Mouse (Mus musculus): ENCODE measurements around the gene Btbd9. TPM values are rescaled to one million over a fixed set of nuclear protein-coding genes. Genes with fewer than 3 reads are reported as not detected.
"Not testable (repeated sequence)": the region's sequence is repeated elsewhere in the genome, so short reads cannot be mapped to it uniquely, and the experiment has no call there.

Btbd9 gene
- total and polyA plus RNA-seq, 2 experiments = 12.7 to 12.8 TPM

DNA sequence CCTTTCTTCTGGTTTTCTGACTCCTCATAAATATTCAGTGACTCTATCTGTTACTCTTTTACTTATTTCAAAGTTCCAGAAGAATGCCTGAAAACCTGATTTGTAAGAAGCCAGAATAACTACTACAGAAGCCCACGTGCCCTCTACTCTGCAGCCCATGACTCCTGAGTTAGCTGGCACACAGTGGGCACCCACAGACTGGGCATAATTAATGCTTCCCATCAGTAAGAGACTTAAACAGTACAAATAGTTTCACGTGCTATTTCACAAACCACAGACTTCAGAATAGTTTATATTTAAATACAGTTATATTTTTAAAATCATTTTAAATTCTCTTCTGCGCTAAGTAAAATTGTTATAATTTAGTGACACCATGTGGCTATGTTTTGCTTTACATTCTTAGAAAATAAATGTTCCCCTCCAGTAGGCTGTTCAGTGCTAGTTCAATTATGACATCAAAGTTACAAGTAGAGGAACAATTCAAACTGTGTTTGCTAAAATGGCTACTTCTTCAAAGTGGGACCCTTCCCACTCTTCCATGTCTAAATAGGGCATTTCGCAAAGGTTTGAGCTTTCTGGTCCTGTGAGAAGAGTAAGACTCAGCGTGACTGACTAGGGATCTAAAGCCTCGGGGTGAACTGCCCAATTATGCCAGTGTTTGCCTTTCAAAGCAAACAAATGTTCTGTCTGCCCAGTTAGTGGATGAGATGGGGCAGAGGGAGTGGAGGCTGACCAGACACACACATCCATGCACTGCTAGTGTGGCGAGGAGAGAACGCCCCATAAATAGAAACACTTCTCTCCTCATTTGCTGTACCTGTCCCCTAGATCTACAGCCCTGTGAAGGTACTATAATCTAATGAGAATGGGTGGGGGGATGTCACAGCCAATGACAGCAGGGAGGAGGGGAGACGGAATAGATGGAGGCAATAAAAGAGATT is 68.4 kb downstream of the Btbd9 start:
- Histone ChIP-seq H3K27me3 (ENCODE audit: control insufficient read depth, insufficient read depth, low read length) (no peaks in the 10 kb centered on the region), H3K79me2 (ENCODE audit: control insufficient read depth, insufficient read depth, low read length) (no peaks in the 10 kb centered on the region), H3K4me1 (ENCODE audit: control insufficient read depth, insufficient read depth, low read length) (no peaks in the 10 kb centered on the region), H3K4me3 (ENCODE audit: insufficient read depth, low read depth, low read length) (no peak overlapping the region), H3K27ac (replicated peaks; ENCODE audit: insufficient read depth, low read depth, low read length) (no peak overlapping the region), H3K9ac (ENCODE audit: low read depth, low read length) (no peak overlapping the region), H3K36me3 (ENCODE audit: control insufficient read depth, insufficient read depth, low read length) (peaks cover 3% of the 10 kb centered on the region; the same call in 1 of the 2 replicates)
- WGBS = 74% methylated on average over 9 of the region's 9 CpGs
- no peak for DNase-seq (ENCODE audit: extremely low read depth, low read depth, low spot score)
- TF ChIP-seq POLR2A (IDR thresholded peaks at IDR 0.05; ENCODE audit: extremely low read depth, insufficient read depth, low read length) (no peak), CTCF (IDR thresholded peaks at IDR 0.05; ENCODE audit: low read depth, low read length) (no peak)

DNA sequence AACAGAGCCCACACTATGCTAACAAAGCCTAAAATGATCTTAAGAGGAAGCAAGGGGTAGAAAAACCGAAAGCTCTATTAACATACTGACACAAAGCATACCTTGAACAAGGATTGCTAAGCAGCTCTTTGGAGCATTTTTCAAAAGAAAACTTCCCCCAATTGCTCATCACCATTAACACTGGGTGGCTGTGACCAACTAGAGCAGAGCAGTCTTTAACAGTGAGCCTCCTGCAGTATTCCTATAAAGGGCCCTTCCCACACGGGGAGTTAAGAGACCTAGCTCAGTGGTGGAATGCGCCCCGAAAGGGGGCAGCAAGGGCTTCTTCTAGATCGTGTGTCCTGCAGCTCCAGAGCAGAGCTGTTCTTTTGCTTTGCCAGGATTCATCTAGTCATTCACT is 69.4 kb downstream of the Btbd9 start:
- Histone ChIP-seq H3K36me3 (ENCODE audit: control insufficient read depth, insufficient read depth, low read length) (peaks cover 2% of the 10 kb centered on the region; the same call in 1 of the 2 replicates), H3K4me1 (ENCODE audit: control insufficient read depth, insufficient read depth, low read length) (no peaks in the 10 kb centered on the region), H3K79me2 (ENCODE audit: control insufficient read depth, insufficient read depth, low read length) (no peaks in the 10 kb centered on the region), H3K9ac (ENCODE audit: low read depth, low read length) (no peak overlapping the region), H3K27ac (replicated peaks; ENCODE audit: insufficient read depth, low read depth, low read length) (no peak overlapping the region), H3K27me3 (ENCODE audit: control insufficient read depth, insufficient read depth, low read length) (no peaks in the 10 kb centered on the region), H3K4me3 (ENCODE audit: insufficient read depth, low read depth, low read length) (no peak overlapping the region)
- 85% methylated on average over 5 of the region's 5 CpGs for WGBS
- DNase-seq (ENCODE audit: extremely low read depth, low read depth, low spot score) = peak; percentile 8
- TF ChIP-seq CTCF (IDR thresholded peaks at IDR 0.05; ENCODE audit: low read depth, low read length) (no peak), POLR2A (IDR thresholded peaks at IDR 0.05; ENCODE audit: extremely low read depth, insufficient read depth, low read length) (no peak)

DNA sequence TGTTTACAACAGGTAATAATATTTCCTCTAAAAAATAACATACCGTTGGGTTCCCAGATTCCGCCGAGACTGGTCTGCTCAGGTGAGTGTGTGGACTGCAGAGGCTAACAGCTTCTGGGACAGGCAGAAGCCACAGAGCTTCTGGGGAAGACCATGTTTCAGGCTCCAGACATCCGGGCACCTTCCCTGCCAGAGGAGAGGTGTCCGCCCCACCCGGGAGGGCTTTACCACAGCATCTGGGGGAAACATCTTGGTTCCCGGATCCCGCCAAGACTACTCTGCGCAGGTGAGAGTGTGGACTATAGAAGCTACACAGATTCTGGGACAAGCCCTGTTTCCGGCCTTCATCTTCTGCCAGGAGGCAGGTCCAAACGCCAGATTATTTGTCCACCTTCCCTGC is 76.7 kb downstream of the Btbd9 start:
- not testable (repeated sequence) for DNase-seq (ENCODE audit: extremely low read depth, low read depth, low spot score); H3K79me2 ChIP-seq (ENCODE audit: control insufficient read depth, insufficient read depth, low read length); H3K4me1 ChIP-seq (ENCODE audit: control insufficient read depth, insufficient read depth, low read length); H3K4me3 ChIP-seq (ENCODE audit: insufficient read depth, low read depth, low read length); H3K36me3 ChIP-seq (ENCODE audit: control insufficient read depth, insufficient read depth, low read length); H3K27ac ChIP-seq (replicated peaks; ENCODE audit: insufficient read depth, low read depth, low read length); H3K27me3 ChIP-seq (ENCODE audit: control insufficient read depth, insufficient read depth, low read length); H3K9ac ChIP-seq (ENCODE audit: low read depth, low read length)
- 99% methylated on average over 11 of the region's 11 CpGs for WGBS

DNA sequence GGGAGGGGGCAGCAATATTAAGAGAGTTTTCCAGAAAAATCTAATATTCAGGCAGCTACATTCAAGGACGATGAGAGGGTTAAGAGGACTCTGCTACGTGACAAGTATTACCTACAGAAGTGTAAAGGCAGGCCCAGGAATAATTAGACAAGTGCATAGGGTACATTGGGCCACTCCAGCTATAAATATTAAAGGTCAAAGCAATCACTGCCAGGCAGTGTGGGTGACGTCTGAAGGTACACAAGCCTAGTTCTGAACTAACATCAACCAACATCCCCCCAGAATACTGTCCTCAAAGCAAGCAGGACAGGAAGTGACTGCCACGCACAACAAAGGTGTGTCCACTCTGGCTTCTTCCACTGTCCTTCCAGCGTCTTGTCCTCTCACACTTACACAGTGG is 77.5 kb downstream of the Btbd9 start:
- H3K4me3 ChIP-seq (ENCODE audit: insufficient read depth, low read depth, low read length) = no peak overlapping the region
- no peak overlapping the region for H3K27ac ChIP-seq (replicated peaks; ENCODE audit: insufficient read depth, low read depth, low read length)
- 78% methylated on average over 5 of the region's 5 CpGs for WGBS
- no peaks in the 10 kb centered on the region for H3K27me3 ChIP-seq (ENCODE audit: control insufficient read depth, insufficient read depth, low read length)
- H3K9ac ChIP-seq (ENCODE audit: low read depth, low read length) = no peak overlapping the region
- H3K4me1 ChIP-seq (ENCODE audit: control insufficient read depth, insufficient read depth, low read length) = no peaks in the 10 kb centered on the region
- TF ChIP-seq POLR2A (IDR thresholded peaks at IDR 0.05; ENCODE audit: extremely low read depth, insufficient read depth, low read length) = no peak
- TF ChIP-seq CTCF (IDR thresholded peaks at IDR 0.05; ENCODE audit: low read depth, low read length) = no peak
- H3K36me3 ChIP-seq (ENCODE audit: control insufficient read depth, insufficient read depth, low read length) = no peaks in the 10 kb centered on the region
- DNase-seq (ENCODE audit: extremely low read depth, low read depth, low spot score) = no peak
- no peaks in the 10 kb centered on the region for H3K79me2 ChIP-seq (ENCODE audit: control insufficient read depth, insufficient read depth, low read length)

DNA sequence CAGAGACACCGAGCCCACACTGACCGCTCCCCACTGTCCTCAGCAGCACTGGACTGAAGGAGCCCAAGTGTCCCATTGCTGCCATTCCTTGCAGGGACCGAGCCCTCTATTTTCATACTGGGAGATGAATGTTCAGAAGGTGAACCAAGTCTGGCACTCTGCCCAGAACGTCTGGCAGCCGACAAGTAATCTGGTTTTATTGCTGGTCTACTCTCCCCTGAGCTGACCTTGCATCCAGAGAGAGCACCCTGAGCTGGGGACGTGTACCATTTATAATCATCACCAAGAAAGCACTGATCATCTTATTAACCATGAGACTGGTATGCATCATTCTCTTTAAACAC is 77.9 kb downstream of the Btbd9 start:
- peak; percentile 37 for DNase-seq (ENCODE audit: extremely low read depth, low read depth, low spot score)
- H3K36me3 ChIP-seq (ENCODE audit: control insufficient read depth, insufficient read depth, low read length) = no peaks in the 10 kb centered on the region
- H3K79me2 ChIP-seq (ENCODE audit: control insufficient read depth, insufficient read depth, low read length) = no peaks in the 10 kb centered on the region
- no peak overlapping the region for H3K27ac ChIP-seq (replicated peaks; ENCODE audit: insufficient read depth, low read depth, low read length)
- TF ChIP-seq POLR2A (IDR thresholded peaks at IDR 0.05; ENCODE audit: extremely low read depth, insufficient read depth, low read length) = no peak
- TF ChIP-seq CTCF (IDR thresholded peaks at IDR 0.05; ENCODE audit: low read depth, low read length) = no peak
- no peak overlapping the region for H3K9ac ChIP-seq (ENCODE audit: low read depth, low read length)
- H3K27me3 ChIP-seq (ENCODE audit: control insufficient read depth, insufficient read depth, low read length) = no peaks in the 10 kb centered on the region
- 61% methylated on average over 6 of the region's 6 CpGs for WGBS
- no peak overlapping the region for H3K4me3 ChIP-seq (ENCODE audit: insufficient read depth, low read depth, low read length)
- H3K4me1 ChIP-seq (ENCODE audit: control insufficient read depth, insufficient read depth, low read length) = no peaks in the 10 kb centered on the region
